Mouse (Mus musculus): ENCODE results near the gene Stat5b. TPM values are rescaled to one million over a fixed set of nuclear protein-coding genes. Genes with fewer than 3 reads are reported as not detected.

Stat5b gene
- polyA plus RNA-seq, 1 experiment from 2014 or later, result 46.0 TPM

DNA sequence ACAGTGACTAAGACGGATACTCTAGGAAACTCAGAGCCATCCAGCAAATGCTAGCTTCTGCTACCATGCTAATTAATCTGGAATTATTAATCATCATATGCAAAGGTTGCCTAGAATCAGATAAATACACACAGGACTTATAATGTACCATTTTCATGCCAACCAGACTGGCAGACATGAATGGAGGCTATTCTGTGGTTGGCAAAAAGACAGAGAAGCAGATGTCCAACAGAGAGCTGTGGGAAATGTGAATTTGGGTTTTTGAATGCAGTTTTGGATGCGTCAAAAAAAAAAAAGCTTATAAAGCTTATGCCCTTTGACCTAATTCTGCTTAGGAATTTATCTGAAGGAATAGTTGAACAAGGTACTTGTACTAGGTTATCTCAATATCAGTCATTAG, 64.8 kb downstream of the Stat5b start:
- Histone ChIP-seq H3K27me3 (replicated peaks; ENCODE audit: control insufficient read depth, insufficient read depth, low read length) (no peaks in the 10 kb centered on the region), H3K4me3 (ENCODE audit: low read depth, low read length) (no peak overlapping the region), H3K4me1 (replicated peaks; ENCODE audit: control insufficient read depth, insufficient read depth, low read length) (0 out of 2 replicates have a peak, but pooled peaks cover 6% of the 10 kb centered on the region), H3K36me3 (ENCODE audit: control insufficient read depth, insufficient read depth, low read length) (peaks cover 33% of the 10 kb centered on the region), H3K9ac (ENCODE audit: low read depth, low read length) (no peak overlapping the region), H3K9me3 (ENCODE audit: control insufficient read depth, low read length) (no peaks in the 10 kb centered on the region), H3K4me2 (no peak overlapping the region), H3K27ac (ENCODE audit: low read depth, low read length) (no peak overlapping the region)
- DNase-seq (ENCODE audit: low spot score), result no peak
- WGBS, result 96% methylated on average over 2 of the region's 2 CpGs
- ATAC-seq (replicated peaks; ENCODE audit: low FRiP score), result no peak

GRCm38 (mm10) chr11:100784286-100784685, 66.2 kb downstream of the Stat5b start:
- H3K27me3 ChIP-seq (replicated peaks; ENCODE audit: control insufficient read depth, insufficient read depth, low read length), result no peaks in the 10 kb centered on the region

GRCm38 (mm10) chr11:100782568-100782967, 68.0 kb downstream of the Stat5b start:
- H3K4me2 ChIP-seq, result no peak overlapping the region
- 0 out of 2 replicates have a peak, but pooled peaks cover 6% of the 10 kb centered on the region for H3K4me1 ChIP-seq (replicated peaks; ENCODE audit: control insufficient read depth, insufficient read depth, low read length)
- WGBS, result 88% methylated on average over 13 of the region's 13 CpGs
- peaks cover 31% of the 10 kb centered on the region for H3K36me3 ChIP-seq (ENCODE audit: control insufficient read depth, insufficient read depth, low read length)
- ATAC-seq (replicated peaks; ENCODE audit: low FRiP score) (no peak), DNase-seq (ENCODE audit: low spot score) (no peak)
- H3K9me3 ChIP-seq (ENCODE audit: control insufficient read depth, low read length), result no peaks in the 10 kb centered on the region
- H3K4me3 ChIP-seq (ENCODE audit: low read depth, low read length), result no peak overlapping the region
- H3K27me3 ChIP-seq (replicated peaks; ENCODE audit: control insufficient read depth, insufficient read depth, low read length), result no peaks in the 10 kb centered on the region
- no peak overlapping the region for H3K27ac ChIP-seq (ENCODE audit: low read depth, low read length)
- H3K9ac ChIP-seq (ENCODE audit: low read depth, low read length), result no peak overlapping the region

More at GRCm38 (mm10) chr11:100784286-100784685, 66.2 kb downstream of the Stat5b start:
- 86% methylated on average over 8 of the region's 8 CpGs for WGBS
- ATAC-seq (replicated peaks; ENCODE audit: low FRiP score) (no peak), DNase-seq (ENCODE audit: low spot score) (no peak)
- H3K4me1 ChIP-seq (replicated peaks; ENCODE audit: control insufficient read depth, insufficient read depth, low read length), result 0 out of 2 replicates have a peak, but pooled peaks cover 6% of the 10 kb centered on the region
- peaks cover 38% of the 10 kb centered on the region for H3K36me3 ChIP-seq (ENCODE audit: control insufficient read depth, insufficient read depth, low read length)
- H3K27ac ChIP-seq (ENCODE audit: low read depth, low read length), result no peak overlapping the region
- no peak overlapping the region for H3K4me3 ChIP-seq (ENCODE audit: low read depth, low read length)
- no peak overlapping the region for H3K4me2 ChIP-seq
- no peak overlapping the region for H3K9ac ChIP-seq (ENCODE audit: low read depth, low read length)
- no peaks in the 10 kb centered on the region for H3K9me3 ChIP-seq (ENCODE audit: control insufficient read depth, low read length)

GRCm38 (mm10) chr11:100781763-100782475, 68.6 kb downstream of the Stat5b start:
- H3K4me3 ChIP-seq (ENCODE audit: low read depth, low read length), result no peak overlapping the region
- 82% methylated on average over 15 of the region's 15 CpGs for WGBS
- no peak for ATAC-seq (replicated peaks; ENCODE audit: low FRiP score)
- H3K4me2 ChIP-seq, result no peak overlapping the region
- H3K27me3 ChIP-seq (replicated peaks; ENCODE audit: control insufficient read depth, insufficient read depth, low read length), result no peaks in the 10 kb centered on the region
- no peak overlapping the region for H3K27ac ChIP-seq (ENCODE audit: low read depth, low read length)
- DNase-seq (ENCODE audit: low spot score), result no peak
- H3K9me3 ChIP-seq (ENCODE audit: control insufficient read depth, low read length), result no peaks in the 10 kb centered on the region
- peaks cover 24% of the 10 kb centered on the region for H3K36me3 ChIP-seq (ENCODE audit: control insufficient read depth, insufficient read depth, low read length)
- H3K4me1 ChIP-seq (replicated peaks; ENCODE audit: control insufficient read depth, insufficient read depth, low read length), result 0 out of 2 replicates have a peak, but pooled peaks cover 6% of the 10 kb centered on the region
- H3K9ac ChIP-seq (ENCODE audit: low read depth, low read length), result no peak overlapping the region

DNA sequence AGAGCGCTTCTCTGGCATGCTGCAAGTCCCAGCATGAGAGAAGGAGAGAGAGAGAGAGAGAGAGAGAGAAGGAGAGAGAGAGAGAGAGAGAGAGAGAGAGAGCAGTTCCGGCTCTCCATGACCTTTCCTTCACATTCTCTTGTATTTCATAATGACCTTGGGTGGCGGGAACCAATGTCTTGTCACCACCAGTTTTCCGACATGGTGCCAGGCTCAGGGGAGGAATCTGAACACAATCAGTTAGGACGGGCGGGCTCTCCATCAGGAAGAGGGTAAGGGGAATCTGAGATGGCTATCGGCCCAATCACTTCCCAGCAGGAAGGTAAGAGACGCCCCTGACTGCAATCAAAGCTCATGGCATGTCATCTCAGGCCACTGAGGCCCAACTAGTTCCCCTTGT, 70.3 kb downstream of the Stat5b start:
- no peak for ATAC-seq (replicated peaks; ENCODE audit: low FRiP score)
- H3K4me3 ChIP-seq (ENCODE audit: low read depth, low read length), result no peak overlapping the region
- no peak for DNase-seq (ENCODE audit: low spot score)
- H3K36me3 ChIP-seq (ENCODE audit: control insufficient read depth, insufficient read depth, low read length), result peaks cover 18% of the 10 kb centered on the region
- no peaks in the 10 kb centered on the region for H3K9me3 ChIP-seq (ENCODE audit: control insufficient read depth, low read length)
- no peaks in the 10 kb centered on the region for H3K27me3 ChIP-seq (replicated peaks; ENCODE audit: control insufficient read depth, insufficient read depth, low read length)
- H3K4me1 ChIP-seq (replicated peaks; ENCODE audit: control insufficient read depth, insufficient read depth, low read length), result 0 out of 2 replicates have a peak, but pooled peaks cover 6% of the 10 kb centered on the region
- H3K9ac ChIP-seq (ENCODE audit: low read depth, low read length), result no peak overlapping the region
- 82% methylated on average over 8 of the region's 8 CpGs for WGBS
- H3K4me2 ChIP-seq, result no peak overlapping the region
- H3K27ac ChIP-seq (ENCODE audit: low read depth, low read length), result no peak overlapping the region

DNA sequence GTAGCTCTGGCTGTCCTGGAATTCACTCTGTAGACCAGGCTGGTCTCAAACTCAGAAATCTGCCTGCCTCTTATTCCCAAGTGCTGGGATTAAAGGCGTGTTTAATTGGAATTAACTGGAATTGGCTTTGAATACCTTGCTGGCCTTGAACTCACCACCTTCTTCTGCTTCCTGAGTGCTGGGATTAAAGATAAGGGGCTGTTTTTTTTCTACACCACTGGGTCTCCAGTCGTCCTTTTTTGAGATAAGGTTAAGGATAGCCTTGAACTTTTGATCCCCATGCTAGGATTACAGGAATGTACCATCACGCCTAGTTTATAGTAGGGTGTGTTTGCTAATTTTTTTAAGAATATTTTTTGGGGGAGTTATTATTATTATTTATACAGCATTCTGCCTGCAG, 72.5 kb downstream of the Stat5b start:
- Histone ChIP-seq H3K27me3 (replicated peaks; ENCODE audit: control insufficient read depth, insufficient read depth, low read length) (no peaks in the 10 kb centered on the region), H3K27ac (ENCODE audit: low read depth, low read length) (no peak overlapping the region), H3K4me3 (ENCODE audit: low read depth, low read length) (no peak overlapping the region), H3K36me3 (ENCODE audit: control insufficient read depth, insufficient read depth, low read length) (peaks cover 13% of the 10 kb centered on the region), H3K4me1 (replicated peaks; ENCODE audit: control insufficient read depth, insufficient read depth, low read length) (0 out of 2 replicates have a peak, but pooled peaks cover 6% of the 10 kb centered on the region), H3K4me2 (no peak overlapping the region), H3K9me3 (ENCODE audit: control insufficient read depth, low read length) (no peaks in the 10 kb centered on the region), H3K9ac (ENCODE audit: low read depth, low read length) (no peak overlapping the region)
- ATAC-seq (replicated peaks; ENCODE audit: low FRiP score), result no peak
- DNase-seq (ENCODE audit: low spot score), result no peak
- 60% methylated on average over 3 of the region's 3 CpGs for WGBS

DNA sequence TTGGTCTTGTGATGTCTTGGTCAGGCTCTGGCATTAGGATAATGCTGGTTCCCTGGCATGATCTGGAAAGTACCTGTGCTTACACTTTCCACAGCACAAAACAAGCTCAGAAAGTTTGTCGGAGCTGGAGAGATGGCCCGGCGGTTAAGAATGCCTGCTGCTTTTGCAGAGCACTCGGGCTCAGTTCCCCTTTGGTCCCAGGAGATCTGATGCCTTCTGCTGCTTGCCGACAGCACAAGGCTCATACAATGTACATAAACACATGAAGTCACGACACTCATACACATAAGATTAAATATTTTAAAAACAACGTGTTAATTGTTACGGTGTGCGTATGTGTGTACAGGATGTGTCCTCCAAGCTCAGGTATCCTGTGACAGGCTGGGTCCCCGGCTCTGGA, 74.6 kb downstream of the Stat5b start:
- no peak overlapping the region for H3K4me2 ChIP-seq
- WGBS, result 81% methylated on average over 10 of the region's 10 CpGs
- no peaks in the 10 kb centered on the region for H3K9me3 ChIP-seq (ENCODE audit: control insufficient read depth, low read length)
- H3K4me3 ChIP-seq (ENCODE audit: low read depth, low read length), result no peak overlapping the region
- no peaks in the 10 kb centered on the region for H3K27me3 ChIP-seq (replicated peaks; ENCODE audit: control insufficient read depth, insufficient read depth, low read length)
- H3K36me3 ChIP-seq (ENCODE audit: control insufficient read depth, insufficient read depth, low read length), result peaks cover 8% of the 10 kb centered on the region; the same call in 1 of the 2 replicates
- no peak overlapping the region for H3K9ac ChIP-seq (ENCODE audit: low read depth, low read length)
- ATAC-seq (replicated peaks; ENCODE audit: low FRiP score) (no peak), DNase-seq (ENCODE audit: low spot score) (no peak)
- no peaks in the 10 kb centered on the region for H3K4me1 ChIP-seq (replicated peaks; ENCODE audit: control insufficient read depth, insufficient read depth, low read length)
- H3K27ac ChIP-seq (ENCODE audit: low read depth, low read length), result no peak overlapping the region

- H3K27ac ChIP-seq (ENCODE audit: low read depth, low read length), result no peak overlapping the region
- H3K4me1 ChIP-seq (replicated peaks; ENCODE audit: control insufficient read depth, insufficient read depth, low read length), result peaks cover 4% of the 10 kb centered on the region
- no peak overlapping the region for H3K4me3 ChIP-seq (ENCODE audit: low read depth, low read length)
- peaks cover 2% of the 10 kb centered on the region; the same call in 1 of the 2 replicates for H3K36me3 ChIP-seq (ENCODE audit: control insufficient read depth, insufficient read depth, low read length)
- H3K9me3 ChIP-seq (ENCODE audit: control insufficient read depth, low read length), result no peaks in the 10 kb centered on the region
- DNase-seq (ENCODE audit: low spot score) (no peak), ATAC-seq (replicated peaks; ENCODE audit: low FRiP score) (no peak)
- no peak overlapping the region for H3K4me2 ChIP-seq
- H3K9ac ChIP-seq (ENCODE audit: low read depth, low read length), result no peak overlapping the region
- 73% methylated on average over 4 of the region's 4 CpGs for WGBS
- H3K27me3 ChIP-seq (replicated peaks; ENCODE audit: control insufficient read depth, insufficient read depth, low read length), result no peaks in the 10 kb centered on the region
These were observed 76.3 kb downstream of the Stat5b start for GRCm38 (mm10) chr11:100774261-100774660.

Measured in liver, embryonic 11.5 days (tissue).